Mouse (Mus musculus): ENCODE data around the gene Dgkh.

DNA sequence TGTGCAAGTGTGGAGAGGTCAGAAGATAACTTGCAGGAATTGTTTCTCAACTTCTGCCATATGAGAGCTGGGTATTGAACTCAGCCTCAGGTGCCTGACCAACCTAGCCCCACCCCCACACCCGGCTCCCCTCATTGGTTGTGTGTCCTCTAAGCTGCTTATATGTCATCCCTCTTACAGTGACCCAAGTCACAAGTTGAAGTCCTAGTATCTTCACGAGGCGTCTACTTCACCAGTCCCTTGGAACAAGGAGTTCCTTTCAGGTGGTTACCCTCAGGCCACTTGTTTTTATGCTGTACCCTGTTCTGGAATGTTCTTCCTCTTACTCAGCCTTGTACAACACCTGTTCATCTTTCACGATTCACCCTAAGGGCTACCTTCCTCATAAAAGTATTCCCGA, 2.0 kb upstream of the Dgkh start:
- no peak for TF ChIP-seq CTCF (IDR thresholded peaks at IDR 0.05; ENCODE audit: control insufficient read depth, insufficient read depth, low read length)
- TF ChIP-seq POLR2A (IDR thresholded peaks at IDR 0.05; ENCODE audit: borderline replicate concordance, control insufficient read depth, low read depth, low read length), result no peak
